Mouse (Mus musculus) c-Kit-negative CD71-positive TER-119-positive erythroid progenitor cells, embryonic 14.5 days (primary cell): ENCODE measurements around the gene Scrg1.
A peak's percentile ranks its signal among the peaks of the same experiment; 100 is the strongest.
"Not testable (repeated sequence)": the region's sequence is repeated elsewhere in the genome, so short reads cannot be mapped to it uniquely, and the experiment has no call there.

ENCODE experiments used
- DNase-seq: peaks from one replicate; pipeline ENCODE4 v3.0.0-alpha.2; 2013; ENCODE audit warnings: low read depth, low spot score

The Scrg1 gene

DNA sequence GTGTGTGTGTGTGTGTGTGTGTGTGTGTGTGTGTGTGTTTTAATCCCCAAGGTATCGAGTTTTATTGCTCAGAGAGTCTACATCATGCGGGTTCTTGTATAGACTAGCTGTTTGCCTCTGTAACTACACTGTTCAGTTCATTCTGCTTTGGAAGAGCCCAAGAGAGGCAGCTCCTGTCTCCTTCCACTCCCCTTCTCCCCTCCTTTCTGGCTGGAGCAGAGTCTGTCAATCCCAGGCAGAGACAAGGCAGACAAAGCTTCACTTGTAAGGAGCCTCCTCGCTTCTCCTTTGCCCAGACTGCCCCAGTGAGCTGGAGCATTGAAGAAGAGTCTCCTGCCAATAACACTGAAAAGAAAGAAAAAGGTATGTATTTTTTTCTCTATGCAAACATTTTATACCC lies at the start of gene Scrg1:
Gene Scrg1, plus strand, starts transcription at position 159 of the 400 bp plus-strand sequence.
- no peak for DNase-seq

GRCm38 (mm10) chr8:57406366-57406765 lies 49.4 kb upstream of the Scrg1 start:
- no peak for DNase-seq

DNA sequence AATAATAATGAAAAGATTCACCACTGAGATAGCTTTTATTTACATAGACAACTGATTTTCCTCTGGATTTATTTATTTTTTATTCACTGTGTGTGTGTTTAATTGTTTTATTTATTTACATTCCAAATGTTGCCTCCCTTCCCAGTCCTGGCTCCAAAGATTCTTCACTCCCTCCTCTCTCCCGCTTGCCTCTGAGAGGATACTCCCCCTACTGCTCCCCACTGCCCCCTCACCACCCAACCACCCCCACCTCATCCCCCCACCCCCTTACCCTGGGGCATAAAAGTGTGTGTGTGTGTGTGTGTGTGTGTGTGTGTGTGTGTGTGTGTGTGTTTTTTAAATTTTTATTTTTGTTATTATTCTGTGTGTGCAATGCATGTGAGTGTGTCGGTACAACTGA lies 46.4 kb upstream of the Scrg1 start:
- no peak for DNase-seq

DNA sequence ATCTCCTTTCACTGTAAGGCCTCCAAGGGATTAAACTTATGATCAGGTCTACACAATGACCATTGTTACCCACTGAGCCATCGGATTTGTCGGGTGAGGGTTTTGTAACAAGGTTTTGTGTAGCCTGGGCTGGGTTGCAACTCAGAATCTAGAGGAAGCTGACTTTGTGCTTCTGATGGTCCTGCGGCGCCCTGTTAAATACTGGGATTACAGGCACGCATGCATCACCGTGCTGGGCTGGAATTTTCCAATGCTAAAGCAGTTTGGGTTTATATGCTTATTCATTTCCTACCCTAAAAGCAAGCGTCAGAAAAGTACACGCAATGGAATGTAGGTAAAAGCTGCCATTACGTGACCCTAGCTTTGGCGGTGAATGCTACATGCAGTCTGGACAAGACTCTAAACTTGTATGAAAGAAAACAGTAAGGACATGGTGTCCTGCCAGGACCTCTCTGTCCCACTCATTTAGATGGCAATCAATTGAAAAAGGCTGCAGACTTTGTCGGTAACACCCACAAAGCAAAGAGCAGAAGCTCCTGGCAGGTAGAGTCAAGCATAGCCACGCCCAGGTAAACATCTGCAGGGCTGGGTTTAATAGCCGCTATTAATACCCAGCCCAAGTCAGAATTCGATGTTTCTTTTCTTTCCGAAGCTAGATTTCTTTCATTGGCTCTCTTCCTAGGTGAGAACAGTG lies 45.8 kb upstream of the Scrg1 start:
- DNase-seq = no peak

DNA sequence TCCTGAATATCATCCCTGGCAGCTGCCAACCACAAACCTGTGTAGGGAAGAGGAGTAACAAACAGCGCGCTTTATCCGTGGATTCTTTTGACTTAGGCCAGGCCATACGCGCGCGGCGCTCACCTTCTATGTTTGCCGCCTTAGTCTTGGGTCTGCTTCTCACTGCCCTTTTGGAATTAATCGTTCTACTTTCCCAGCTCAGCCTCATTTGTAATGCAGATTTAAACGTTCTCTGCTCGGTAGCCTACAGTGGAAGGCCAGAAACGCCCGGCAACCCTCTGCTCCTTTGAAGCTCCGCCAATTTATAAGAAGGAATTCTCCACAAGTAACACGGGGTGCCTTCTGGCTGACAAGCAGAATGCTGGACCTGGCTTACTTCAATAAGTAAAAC lies 45.3 kb upstream of the Scrg1 start:
- no peak for DNase-seq

DNA sequence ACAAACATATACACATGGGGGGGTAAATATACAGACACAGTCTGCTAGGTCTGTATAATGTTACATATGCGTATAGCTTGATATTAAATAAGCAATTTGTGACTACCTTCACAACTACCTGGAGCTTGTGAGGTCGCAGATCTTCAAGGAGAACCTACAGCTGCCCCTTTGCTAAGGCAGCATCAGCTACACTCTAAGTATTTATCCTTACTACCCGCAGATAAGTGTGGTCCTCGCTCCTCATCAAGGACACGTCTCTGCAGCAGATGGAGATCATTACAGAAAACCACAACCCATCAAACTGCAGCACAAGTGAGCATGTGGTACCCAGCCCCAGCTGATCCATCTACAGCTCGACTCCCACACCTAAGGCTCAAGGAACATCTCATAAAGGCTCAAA lies 44.4 kb upstream of the Scrg1 start:
- DNase-seq = no peak

DNA sequence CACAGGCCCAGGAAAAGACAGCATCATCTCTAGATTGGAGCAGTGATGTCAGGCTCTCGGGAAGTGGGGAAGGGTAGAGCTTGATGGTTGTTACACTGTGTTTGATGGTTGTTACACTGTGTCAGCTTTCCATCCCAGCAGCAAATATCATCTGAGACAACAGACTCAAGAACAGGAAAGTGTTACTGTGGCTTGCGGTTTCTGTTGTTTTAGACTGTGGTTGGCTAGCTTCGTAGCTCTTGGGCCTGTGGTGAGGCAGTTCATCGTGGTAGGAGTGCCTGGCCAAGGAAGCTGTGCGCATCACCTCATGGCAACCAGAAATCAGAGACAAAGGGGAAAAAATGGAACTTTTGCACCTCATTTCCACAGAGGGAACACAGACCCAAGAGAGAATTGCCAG lies 38.9 kb upstream of the Scrg1 start:
- DNase-seq = no peak

GRCm38 (mm10) chr8:57426074-57426473 lies 29.6 kb upstream of the Scrg1 start:
- no peak for DNase-seq

- no peak for DNase-seq
Observed at GRCm38 (mm10) chr8:57427581-57428366, 27.9 kb upstream of the Scrg1 start.

DNA sequence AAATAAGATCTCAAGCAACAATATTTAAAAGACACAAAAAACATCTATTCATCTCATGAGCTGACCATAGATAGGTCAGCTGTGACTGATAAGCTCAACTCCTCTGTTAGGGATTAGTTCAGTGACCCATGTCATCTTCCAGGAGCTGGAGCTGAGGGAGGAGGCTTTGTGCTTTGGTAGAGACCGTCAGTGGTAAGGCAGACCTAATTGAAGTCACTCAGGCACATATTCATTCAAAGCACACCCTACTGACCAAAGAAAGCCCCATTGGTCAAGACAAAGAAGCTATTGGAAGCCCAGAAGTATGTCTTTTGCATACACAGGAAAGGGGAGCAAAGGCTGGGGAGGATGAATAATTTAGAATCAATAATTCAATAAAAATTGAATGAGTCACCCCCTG lies 27.2 kb upstream of the Scrg1 start:
- DNase-seq = no peak

GRCm38 (mm10) chr8:57429166-57429887 lies 26.4 kb upstream of the Scrg1 start:
- peak; percentile 48 for DNase-seq

- not testable (repeated sequence) for DNase-seq
Observed at GRCm38 (mm10) chr8:57429888-57430274, 25.8 kb upstream of the Scrg1 start.

- DNase-seq = no peak
Observed at GRCm38 (mm10) chr8:57430901-57431300, 24.8 kb upstream of the Scrg1 start.

- no peak for DNase-seq
Observed at GRCm38 (mm10) chr8:57432802-57433201, 22.9 kb upstream of the Scrg1 start.

GRCm38 (mm10) chr8:57435768-57436436 lies 19.8 kb upstream of the Scrg1 start:
- no peak for DNase-seq

DNA sequence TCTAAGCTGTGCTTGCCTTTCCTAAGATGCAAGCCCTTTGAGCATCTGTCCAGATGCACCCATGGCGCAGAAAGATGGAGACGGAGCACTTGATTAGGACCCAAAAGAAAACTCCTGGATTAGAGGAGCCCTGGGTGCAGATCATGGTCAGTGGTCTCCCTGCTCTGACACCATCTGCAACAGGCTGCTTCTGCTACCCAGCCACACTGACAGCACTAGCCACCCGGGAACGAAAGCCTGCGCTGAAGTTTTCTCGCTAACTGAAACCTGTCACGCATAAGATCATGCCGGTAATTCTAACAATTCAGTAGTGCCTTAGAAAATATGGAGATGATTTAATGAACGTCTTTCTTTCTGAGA lies 19.3 kb upstream of the Scrg1 start:
- no peak for DNase-seq

DNA sequence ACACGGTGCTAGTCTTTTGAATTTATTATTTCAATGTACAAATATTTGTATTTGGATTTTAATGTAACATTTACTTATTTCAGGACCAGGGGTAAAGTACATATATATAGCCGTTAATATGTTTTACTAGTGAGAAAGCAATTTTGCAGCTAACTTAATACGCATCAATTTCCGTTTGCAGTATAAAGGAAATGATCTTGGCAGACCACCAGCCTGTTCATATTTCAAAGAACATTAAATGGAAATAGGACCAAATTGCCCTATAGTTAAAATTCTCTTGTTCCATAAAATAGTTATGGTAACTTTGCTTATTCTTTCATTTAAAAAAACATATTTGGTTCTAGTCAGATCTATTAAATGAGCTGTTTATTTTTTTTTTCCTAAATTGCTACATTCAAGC lies 14.6 kb upstream of the Scrg1 start:
- no peak for DNase-seq

DNA sequence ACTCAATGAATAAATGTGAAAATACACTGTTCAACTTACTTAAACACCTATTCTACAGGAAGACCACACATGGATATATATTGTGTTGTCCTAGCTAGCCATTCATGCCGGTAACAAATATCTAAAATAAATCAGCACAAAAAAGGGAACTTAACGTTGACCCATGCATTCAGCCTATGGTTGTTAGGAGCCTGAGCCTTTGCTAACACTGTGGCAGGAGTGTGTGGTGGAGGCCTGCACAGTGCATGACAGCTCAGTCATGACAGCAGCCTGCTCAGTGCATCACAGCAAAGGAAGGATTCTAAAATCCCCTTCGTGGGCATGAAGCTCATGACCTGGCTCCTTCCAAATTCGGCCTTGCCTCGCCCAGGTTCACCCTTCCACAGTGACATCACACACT lies 14.2 kb upstream of the Scrg1 start:
- DNase-seq = no peak

GRCm38 (mm10) chr8:57443289-57443688 lies 12.4 kb upstream of the Scrg1 start:
- DNase-seq = no peak

DNA sequence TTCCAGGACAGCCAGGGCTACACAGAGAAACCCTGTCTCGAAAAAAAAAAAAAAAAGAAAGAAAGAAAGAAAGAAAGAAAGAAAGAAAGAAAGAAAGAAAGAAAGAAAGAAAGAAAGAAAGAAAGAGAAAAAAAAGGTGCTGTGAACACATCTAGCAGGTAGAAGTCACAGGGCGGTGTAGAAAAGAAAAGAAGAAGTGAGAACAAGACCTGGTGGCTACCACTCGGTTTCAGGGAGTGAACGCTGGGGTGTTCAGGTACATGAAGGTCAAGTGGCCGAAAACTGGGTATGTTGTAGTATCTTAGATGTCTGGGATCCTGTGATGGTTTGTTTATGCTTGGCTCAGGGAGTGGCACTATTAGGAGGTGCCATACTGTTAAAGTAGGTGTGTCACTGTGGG lies 9.8 kb upstream of the Scrg1 start:
- not testable (repeated sequence) for DNase-seq

DNA sequence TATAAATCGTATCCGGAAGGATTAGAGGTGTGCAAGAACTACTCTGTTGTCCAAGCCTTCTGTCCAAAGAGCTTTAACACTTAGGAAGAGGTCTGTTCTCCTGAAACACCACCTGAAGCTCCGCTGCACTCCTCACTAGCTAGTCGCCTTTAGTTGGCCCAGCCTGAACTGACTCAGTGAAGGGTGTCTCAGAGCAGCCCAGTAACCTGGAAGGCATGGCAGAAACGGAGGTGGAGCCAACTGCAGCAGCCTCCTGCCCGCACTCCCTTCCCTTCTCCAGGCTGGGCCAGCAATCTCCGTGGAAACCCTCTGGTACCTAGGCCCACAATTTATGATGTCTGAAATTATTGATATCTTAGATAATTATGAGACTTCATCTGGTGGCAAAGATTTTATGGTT lies 5.0 kb upstream of the Scrg1 start:
- no peak for DNase-seq

- DNase-seq = no peak
Observed at GRCm38 (mm10) chr8:57451896-57452295, 3.8 kb upstream of the Scrg1 start.
